ENCODE assay signal across 9 mouse cellular contexts in genomic region chr5:75209966-75210365, GRCm38 (mm10). TPM values are rescaled to one million over a fixed set of nuclear protein-coding genes. Genes with fewer than 3 reads are reported as not detected.
DNase-seq lines count a peak whose midpoint lies in the region; ATAC-seq and TF ChIP-seq lines count a peak whose summit lies in the region.
"Had no signal": no experiment of that assay in that cellular context is flagged by ENCODE, and none has a peak within 500 bp of the region (broad histone marks: within the 10 kb centered on the region; RNA-seq: fewer than 3 reads in every experiment).

No protein-coding gene starts in this region.

- no peaks in the 10 kb centered on the region for H3K27me3 ChIP-seq in liver, adult 2 months (ENCODE audit: control insufficient read depth, insufficient read depth, low read length)
- H3K27me3 ChIP-seq: liver, embryonic 15.5 days had no signal

- intact Hi-C loops in heart, postnatal 10 days (cut with DNase I), result loop anchor here (2.0 to 10.0 kb wide), 4 partner anchors 137 to 905 kb away; no protein-coding TSS in a partner anchor

- TF ChIP-seq CTCF in liver, adult 2 months (IDR thresholded peaks at IDR 0.05; ENCODE audit: low read depth, low read length), result peak; percentile 27; the same call in 1 of the 2 replicates

- no peaks in the 10 kb centered on the region for H3K36me3 ChIP-seq in liver, adult 2 months (ENCODE audit: control insufficient read depth, insufficient read depth, low read length)
- H3K36me3 ChIP-seq: liver, embryonic 15.5 days had no signal

- no peak overlapping the region for H3K27ac ChIP-seq in liver, adult 2 months (replicated peaks; ENCODE audit: insufficient read depth, low read depth, low read length)
- H3K27ac ChIP-seq: liver, embryonic 15.5 days had no signal

- WGBS in liver, adult 2 months, result 10% methylated on average over 1 of the region's 1 CpGs

- no peak overlapping the region for H3K9ac ChIP-seq in liver, adult 2 months (ENCODE audit: low read depth, low read length)
- H3K9ac ChIP-seq: liver, embryonic 15.5 days had no signal

- no peak for TF ChIP-seq POLR2A in liver, adult 2 months (IDR thresholded peaks at IDR 0.05; ENCODE audit: extremely low read depth, insufficient read depth, low read length)

- peak; percentile 18 for DNase-seq in adrenal gland, postnatal 14 days
- DNase-seq in adrenal gland, adult 18-20 months (ENCODE audit: low spot score in 2 of 2), result no peak
- DNase-seq in liver, adult 2 months (ENCODE audit: extremely low read depth, low read depth, low spot score), result peak; percentile 4
- no peak for DNase-seq in liver
- peak; percentile 31 to 57 for DNase-seq in heart, postnatal 10 days
- peak; percentile 61 for DNase-seq in mesoderm, embryonic 11.5 days (ENCODE audit: low read depth, low spot score)
- DNase-seq in right cerebral cortex, postnatal 4 days, result no peak

- ATAC-seq in erythroid progenitor cell, adult 5-6 weeks (replicated peaks; ENCODE audit: low FRiP score, poor library complexity, severe bottlenecking), result no peak

- no peaks in the 10 kb centered on the region for H3K79me2 ChIP-seq in liver, adult 2 months (ENCODE audit: control insufficient read depth, insufficient read depth, low read length)

- no peaks in the 10 kb centered on the region for H3K4me1 ChIP-seq in liver, adult 2 months (ENCODE audit: control insufficient read depth, insufficient read depth, low read length)
- H3K4me1 ChIP-seq: liver, embryonic 15.5 days had no signal

- H3K4me3 ChIP-seq in liver, adult 2 months (ENCODE audit: insufficient read depth, low read depth, low read length), result no peak overlapping the region
- H3K4me3 ChIP-seq: liver, embryonic 15.5 days had no signal

RNA-seq across cellular contexts. Expression of gene Pdgfra, which starts 57.9 kb away (rescaled TPM):
- 26.8 and 33.8 TPM in 2 replicates for total RNA-seq in adrenal gland, postnatal 14 days (2021)
- total RNA-seq in adrenal gland, adult 18-20 months (2021), result 10 to 100 TPM; 32.4 to 39.2 TPM
- total RNA-seq in liver, adult 2 months (2014; rRNA removed), result 4.5 and 5.2 TPM in 2 replicates
- polyA plus RNA-seq in liver, adult 2 months (2012; rRNA removed), result 1.1 and 1.2 TPM in 2 replicates
- 10 to 100 TPM; 43.3 to 51.1 TPM for total RNA-seq in heart, postnatal 10 days (2021)
- total RNA-seq in erythroid progenitor cell, adult 5-6 weeks (2015; ENCODE audit: low replicate concordance), result 0.42 TPM in 1 of 2 replicates, not detected in the other
- total RNA-seq in erythroid progenitor cell, adult 5-6 weeks (2017; ENCODE audit: low replicate concordance), result 0.26 TPM in 1 of 2 replicates, not detected in the other

Comparison
In these comparisons a context has a peak if more than half of its experiments do, and no peak if none do; other contexts are left out.
1. DNase-seq: peak in adrenal gland, postnatal 14 days (single experiment), liver, adult 2 months (single experiment), heart, postnatal 10 days (2 of 2) and mesoderm, embryonic 11.5 days (single experiment); none in adrenal gland, adult 18-20 months (0 of 2), liver (single experiment) and right cerebral cortex, postnatal 4 days (single experiment).